Mouse (Mus musculus): ENCODE results near the gene Cfap20.
"Not testable (repeated sequence)": the region's sequence is repeated elsewhere in the genome, so short reads cannot be mapped to it uniquely, and the experiment has no call there.

Gene Cfap20

GRCm38 (mm10) chr8:95426781-95427281 is 7.8 kb downstream of the Cfap20 start:
- in situ Hi-C loops (cut with MboI; ENCODE audit: unreplicated experiment in 2 of 2) = loop anchor here in 1 of 2 experiments (25.0 kb wide), 1 partner anchor 490 kb away; no protein-coding TSS in a partner anchor

- in situ Hi-C loops (cut with MboI; ENCODE audit: unreplicated experiment in 2 of 2) = loop anchor here in 1 of 2 experiments (25.0 kb wide), 1 partner anchor 487 kb away; no protein-coding TSS in a partner anchor
These were observed 10.0 kb downstream of the Cfap20 start for GRCm38 (mm10) chr8:95424682-95425081.

GRCm38 (mm10) chr8:95422193-95422810 is 12.4 kb downstream of the Cfap20 start:
- in situ Hi-C loops (cut with MboI; ENCODE audit: unreplicated experiment in 2 of 2) = no loop called here

GRCm38 (mm10) chr8:95411309-95411972 is 23.2 kb downstream of the Cfap20 start:
- in situ Hi-C loops (cut with MboI; ENCODE audit: unreplicated experiment in 2 of 2) = no loop called here

- in situ Hi-C loops (cut with MboI; ENCODE audit: unreplicated experiment in 2 of 2) = no loop called here
These were observed 25.2 kb downstream of the Cfap20 start for GRCm38 (mm10) chr8:95409518-95409917.

GRCm38 (mm10) chr8:95401091-95401490 is 33.6 kb downstream of the Cfap20 start:
- in situ Hi-C loops (cut with MboI; ENCODE audit: unreplicated experiment in 2 of 2) = no loop called here

- in situ Hi-C loops (cut with MboI; ENCODE audit: unreplicated experiment in 2 of 2) = no loop called here
These were observed 35.5 kb downstream of the Cfap20 start for GRCm38 (mm10) chr8:95399131-95399530.

- in situ Hi-C loops (cut with MboI; ENCODE audit: unreplicated experiment in 2 of 2) = no loop called here
These were observed 37.5 kb downstream of the Cfap20 start for GRCm38 (mm10) chr8:95397201-95397600.

- in situ Hi-C loops (cut with MboI; ENCODE audit: unreplicated experiment in 2 of 2) = no loop called here
These were observed 37.9 kb downstream of the Cfap20 start for GRCm38 (mm10) chr8:95396752-95397151.

- in situ Hi-C loops (cut with MboI; ENCODE audit: unreplicated experiment in 2 of 2) = no loop called here
These were observed 39.3 kb downstream of the Cfap20 start for GRCm38 (mm10) chr8:95395186-95395918.

- in situ Hi-C loops (cut with MboI; ENCODE audit: unreplicated experiment in 2 of 2) = no loop called here
These were observed 42.1 kb downstream of the Cfap20 start for GRCm38 (mm10) chr8:95392604-95393003.

GRCm38 (mm10) chr8:95391101-95391500 is 43.6 kb downstream of the Cfap20 start:
- in situ Hi-C loops (cut with MboI; ENCODE audit: unreplicated experiment in 2 of 2) = no loop called here

GRCm38 (mm10) chr8:95390312-95390711 is 44.4 kb downstream of the Cfap20 start:
- in situ Hi-C loops (cut with MboI; ENCODE audit: unreplicated experiment in 2 of 2) = no loop called here

GRCm38 (mm10) chr8:95387936-95388335 is 46.7 kb downstream of the Cfap20 start:
- in situ Hi-C loops (cut with MboI; ENCODE audit: unreplicated experiment in 2 of 2) = no loop called here

GRCm38 (mm10) chr8:95387221-95387620 is 47.4 kb downstream of the Cfap20 start:
- in situ Hi-C loops (cut with MboI; ENCODE audit: unreplicated experiment in 2 of 2) = no loop called here

- in situ Hi-C loops (cut with MboI; ENCODE audit: unreplicated experiment in 2 of 2) = no loop called here
These were observed 48.6 kb downstream of the Cfap20 start for GRCm38 (mm10) chr8:95386037-95386436.

- in situ Hi-C loops (cut with MboI; ENCODE audit: unreplicated experiment in 2 of 2) = no loop called here
These were observed 50.2 kb downstream of the Cfap20 start for GRCm38 (mm10) chr8:95384501-95384900.

GRCm38 (mm10) chr8:95381595-95381994 is 53.1 kb downstream of the Cfap20 start:
- in situ Hi-C loops (cut with MboI; ENCODE audit: unreplicated experiment in 2 of 2) = no loop called here

- in situ Hi-C loops (cut with MboI; ENCODE audit: unreplicated experiment in 2 of 2) = no loop called here
These were observed 53.7 kb downstream of the Cfap20 start for GRCm38 (mm10) chr8:95380953-95381352.

GRCm38 (mm10) chr8:95378928-95379327 is 55.7 kb downstream of the Cfap20 start:
- in situ Hi-C loops (cut with MboI; ENCODE audit: unreplicated experiment in 2 of 2) = not testable (repeated sequence)

- in situ Hi-C loops (cut with MboI; ENCODE audit: unreplicated experiment in 2 of 2) = no loop called here
These were observed 56.8 kb downstream of the Cfap20 start for GRCm38 (mm10) chr8:95377863-95378291.

Measured in v-Abl transformed pro-B cells (cell line).